Mouse (Mus musculus) midbrain, embryonic 14.5 days (tissue): ENCODE data around the gene Lnpk. TPM values are rescaled to one million over a fixed set of nuclear protein-coding genes. Genes with fewer than 3 reads are reported as not detected.
A peak's percentile ranks its signal among the peaks of the same experiment; 100 is the strongest.

Experiments used
- ATAC-seq: fragments of 200-750 bp; cut with Nextera tagmentation; 2 replicates; pipeline ENCODE4 v1.8.0; 2017; ENCODE audit warnings: moderate number of reproducible peaks, moderate library complexity; ENCODE audit not compliant: low FRiP score, low TSS enrichment
- DNase-seq: peaks from one replicate; pipeline ENCODE4 v3.0.0-alpha.2; 2015
- H3K27ac ChIP-seq: fragments of 300-500 bp; sonication (generic); replicated peaks from 2 replicates; pipeline ENCODE4 v1.5.1; 2014; ENCODE audit warnings: mild to moderate bottlenecking, low read depth, low read length, moderate library complexity
- H3K27me3 ChIP-seq: fragments of 300-500 bp; sonication (generic); 2 replicates; pipeline ENCODE4 v1.6.1; 2014; ENCODE audit warnings: low read length, control low read depth, mixed read lengths; ENCODE audit not compliant: control insufficient read depth, insufficient read depth
- H3K36me3 ChIP-seq: fragments of 300-500 bp; sonication (generic); 2 replicates; pipeline ENCODE4 v1.6.1; 2014; ENCODE audit warnings: low read length, control low read depth; ENCODE audit not compliant: control insufficient read depth, insufficient read depth
- H3K4me1 ChIP-seq: fragments of 300-500 bp; sonication (generic); 2 replicates; pipeline ENCODE4 v1.6.1; 2014; ENCODE audit warnings: mild to moderate bottlenecking, antibody characterized with exemption, low read length, control low read depth; ENCODE audit not compliant: control insufficient read depth, insufficient read depth
- H3K4me2 ChIP-seq: fragments of 300-500 bp; sonication (generic); 2 replicates; pipeline ENCODE4 v1.6.1; 2014; ENCODE audit warnings: mild to moderate bottlenecking, low read length, moderate library complexity
- H3K4me3 ChIP-seq: fragments of 300-500 bp; sonication (generic); replicated peaks from 2 replicates; pipeline ENCODE4 v1.5.1; 2014; ENCODE audit warnings: low read depth, low read length
- H3K9ac ChIP-seq: fragments of 300-500 bp; sonication (generic); replicated peaks from 2 replicates; pipeline ENCODE4 v1.6.1; 2014; ENCODE audit warnings: mild to moderate bottlenecking, low read length, moderate library complexity
- H3K9me3 ChIP-seq: fragments of 300-500 bp; sonication (generic); 2 replicates; pipeline ENCODE4 v1.6.1; 2016; ENCODE audit warnings: low read length, control low read depth, mixed read lengths; ENCODE audit not compliant: control insufficient read depth
- WGBS: fragments of 180-500 bp; shearing (Covaris S2); extraction: QIAGEN DNeasy Blood & Tissue Kit; methylation state at CpG from one replicate; pipeline ENCODE4 v1.1.7; 2014; 5-methylcytosine and 5-hydroxymethylcytosine counted together
- polyA plus RNA-seq: library from polyadenylated mRNA; unstranded; fragments of >200 nt; fragmentation: Nextera tagmentation; extraction: Ambion mirVana; gene quantifications from 2 replicates; pipeline ENCODE4 v1.2.1, GENCODE M21; 2014

The Lnpk gene
- polyA plus RNA-seq, 1 experiment from 2014 or later = 58.2 TPM

DNA sequence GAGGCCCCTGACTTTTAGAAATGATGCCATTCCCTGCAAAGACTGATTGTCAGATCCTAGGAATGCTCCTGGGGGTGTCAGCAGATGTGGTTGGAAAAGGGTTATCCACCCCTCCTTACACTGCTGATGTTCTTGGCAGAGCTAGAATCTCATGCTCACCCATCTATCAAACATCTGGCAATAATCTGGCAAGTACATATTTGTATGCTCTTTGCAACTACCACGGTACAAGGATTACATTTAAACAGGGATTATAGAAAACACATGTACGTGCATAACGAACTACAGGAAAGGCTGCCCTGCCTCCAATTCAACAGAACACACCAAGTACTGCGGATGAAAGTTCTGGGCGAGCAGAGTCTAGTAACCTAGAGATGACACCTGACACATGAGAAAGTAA, 70.9 kb downstream of the Lnpk start:
- H3K27me3 ChIP-seq = no peaks in the 10 kb centered on the region
- H3K27ac ChIP-seq = no peak overlapping the region
- no peak for DNase-seq
- no peaks in the 10 kb centered on the region for H3K4me1 ChIP-seq
- H3K9me3 ChIP-seq = no peaks in the 10 kb centered on the region
- ATAC-seq = no peak
- H3K36me3 ChIP-seq = no peaks in the 10 kb centered on the region
- no peak overlapping the region for H3K9ac ChIP-seq
- no peak overlapping the region for H3K4me2 ChIP-seq
- no peak overlapping the region for H3K4me3 ChIP-seq
- 88% methylated on average over 5 of the region's 5 CpGs for WGBS

DNA sequence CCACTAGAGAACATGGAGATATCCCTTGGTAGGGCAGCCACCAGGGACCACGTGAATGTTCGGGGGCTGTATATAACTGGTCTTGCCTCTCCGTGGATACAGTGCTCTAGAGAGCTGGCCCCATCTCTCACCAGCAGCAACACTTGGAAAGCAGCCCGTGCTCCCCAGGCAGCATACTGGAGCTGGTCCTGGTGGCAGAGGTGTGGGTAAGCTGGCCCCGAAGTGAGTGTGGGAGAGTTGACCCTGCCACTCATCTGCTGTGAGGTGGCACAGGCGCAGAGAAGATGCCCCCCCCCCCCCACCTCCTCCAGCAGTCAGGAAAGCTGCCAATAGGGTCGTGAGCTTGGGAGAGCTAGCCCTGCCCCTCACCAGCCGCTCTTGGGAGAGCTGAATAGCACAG, 72.8 kb downstream of the Lnpk start:
- H3K4me3 ChIP-seq = no peak overlapping the region
- no peak overlapping the region for H3K9ac ChIP-seq
- no peak for DNase-seq
- H3K4me1 ChIP-seq = no peaks in the 10 kb centered on the region
- no peaks in the 10 kb centered on the region for H3K9me3 ChIP-seq
- no peak overlapping the region for H3K27ac ChIP-seq
- no peaks in the 10 kb centered on the region for H3K36me3 ChIP-seq
- WGBS = 39% methylated on average over 8 of the region's 8 CpGs
- ATAC-seq = no peak
- no peaks in the 10 kb centered on the region for H3K27me3 ChIP-seq
- no peak overlapping the region for H3K4me2 ChIP-seq

DNA sequence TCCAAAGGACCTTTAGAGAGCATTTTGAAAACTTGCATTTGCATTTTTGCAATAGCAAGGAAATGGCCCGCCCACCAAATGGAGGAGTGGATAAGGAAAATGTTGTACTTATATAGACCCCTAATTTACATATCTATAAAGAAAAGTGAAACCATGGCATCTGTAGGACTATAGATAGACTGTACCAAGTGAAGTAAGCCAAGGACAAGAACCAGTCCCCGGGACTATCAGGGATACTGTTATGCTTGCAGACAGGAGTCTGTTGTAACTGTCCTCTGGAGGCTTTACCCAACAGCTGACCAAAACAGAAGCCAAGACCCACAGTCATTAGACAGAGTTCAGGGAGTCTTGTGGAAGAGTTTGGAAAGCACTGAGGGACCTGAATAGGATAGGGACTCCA, 78.9 kb downstream of the Lnpk start:
- H3K9ac ChIP-seq = no peak overlapping the region
- no peaks in the 10 kb centered on the region for H3K9me3 ChIP-seq
- ATAC-seq (no peak), DNase-seq (no peak)
- H3K27me3 ChIP-seq = no peaks in the 10 kb centered on the region
- H3K4me3 ChIP-seq = no peak overlapping the region
- no peak overlapping the region for H3K4me2 ChIP-seq
- 91% methylated on average over 2 of the region's 2 CpGs for WGBS
- H3K4me1 ChIP-seq = no peaks in the 10 kb centered on the region
- H3K36me3 ChIP-seq = no peaks in the 10 kb centered on the region
- H3K27ac ChIP-seq = no peak overlapping the region

DNA sequence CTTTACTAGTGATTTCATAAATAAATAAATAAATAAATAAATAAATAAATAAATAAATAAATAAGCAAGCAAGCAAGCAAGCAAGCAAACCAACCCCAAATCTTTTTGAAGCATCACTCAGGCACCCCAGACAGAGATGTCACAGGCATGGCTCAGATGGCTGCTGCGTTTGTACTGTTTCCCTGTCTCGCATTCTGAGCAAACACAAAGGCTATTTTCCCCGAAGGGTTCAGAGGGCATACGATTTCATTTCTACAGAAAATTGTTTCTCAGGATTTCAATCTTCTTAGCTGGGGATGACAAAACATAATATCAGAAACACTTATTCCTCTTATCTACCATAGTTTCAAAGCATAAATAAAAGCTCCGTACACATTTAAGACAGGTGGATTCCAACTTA, 81.4 kb downstream of the Lnpk start:
- WGBS = 21% methylated on average over 5 of the region's 5 CpGs
- Histone ChIP-seq H3K36me3 (no peaks in the 10 kb centered on the region), H3K9me3 (no peaks in the 10 kb centered on the region), H3K4me1 (no peaks in the 10 kb centered on the region), H3K9ac (no peak overlapping the region), H3K27me3 (no peaks in the 10 kb centered on the region), H3K4me3 (no peak overlapping the region), H3K27ac (no peak overlapping the region), H3K4me2 (no peak overlapping the region)
- DNase-seq = peak; percentile 55
- ATAC-seq = no peak

DNA sequence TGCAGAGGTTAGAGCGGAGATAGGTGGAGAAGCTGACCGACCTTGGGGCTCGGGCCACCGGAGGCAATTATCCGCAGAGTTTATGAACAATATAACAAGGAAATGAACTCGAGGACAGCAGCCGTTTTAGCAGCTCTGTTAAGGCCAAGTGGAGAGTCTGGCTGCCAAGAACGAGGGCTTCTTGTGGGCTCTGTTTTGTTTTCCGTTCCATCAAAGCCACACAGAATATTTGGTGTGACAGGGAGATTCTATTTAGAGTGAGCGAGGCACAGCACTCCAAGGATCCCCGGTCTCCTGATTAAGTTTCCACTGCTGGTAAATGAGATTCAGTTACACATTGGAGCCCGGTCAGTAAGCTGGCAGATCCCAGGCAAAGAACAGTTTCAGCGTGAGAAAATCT, 87.8 kb downstream of the Lnpk start:
- Histone ChIP-seq H3K9ac (no peak overlapping the region), H3K4me3 (no peak overlapping the region), H3K4me2 (no peak overlapping the region), H3K4me1 (0 out of 2 replicates have a peak, but pooled peaks cover 3% of the 10 kb centered on the region), H3K27ac (no peak overlapping the region), H3K36me3 (no peaks in the 10 kb centered on the region), H3K9me3 (no peaks in the 10 kb centered on the region), H3K27me3 (no peaks in the 10 kb centered on the region)
- DNase-seq (no peak), ATAC-seq (no peak)
- WGBS = 65% methylated on average over 13 of the region's 13 CpGs

DNA sequence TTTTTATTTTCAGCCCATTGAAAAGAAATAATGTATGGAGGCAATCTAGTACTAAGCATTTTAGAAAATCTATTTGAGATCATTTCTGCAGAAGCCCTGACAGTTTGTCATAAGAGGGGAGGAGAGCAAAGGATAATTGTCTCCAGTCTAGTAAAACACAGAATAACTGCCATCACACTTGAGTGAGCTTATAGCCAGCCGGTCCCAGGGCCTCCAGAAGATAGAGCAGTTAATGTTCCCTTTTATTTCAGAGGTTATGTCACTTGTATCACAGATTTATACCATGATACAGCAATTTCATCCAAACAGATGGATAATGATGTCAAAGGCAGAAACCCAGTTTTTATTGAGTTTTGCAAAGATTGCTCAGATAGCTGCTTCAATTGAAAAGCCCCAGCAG, 89.0 kb downstream of the Lnpk start:
- H3K36me3 ChIP-seq = no peaks in the 10 kb centered on the region
- H3K27ac ChIP-seq = no peak overlapping the region
- no peak overlapping the region for H3K4me2 ChIP-seq
- no peaks in the 10 kb centered on the region for H3K9me3 ChIP-seq
- 73% methylated on average over 1 of the region's 1 CpGs for WGBS
- H3K4me3 ChIP-seq = no peak overlapping the region
- no peaks in the 10 kb centered on the region for H3K27me3 ChIP-seq
- DNase-seq (no peak), ATAC-seq (no peak)
- 0 out of 2 replicates have a peak, but pooled peaks cover 3% of the 10 kb centered on the region for H3K4me1 ChIP-seq
- H3K9ac ChIP-seq = no peak overlapping the region

DNA sequence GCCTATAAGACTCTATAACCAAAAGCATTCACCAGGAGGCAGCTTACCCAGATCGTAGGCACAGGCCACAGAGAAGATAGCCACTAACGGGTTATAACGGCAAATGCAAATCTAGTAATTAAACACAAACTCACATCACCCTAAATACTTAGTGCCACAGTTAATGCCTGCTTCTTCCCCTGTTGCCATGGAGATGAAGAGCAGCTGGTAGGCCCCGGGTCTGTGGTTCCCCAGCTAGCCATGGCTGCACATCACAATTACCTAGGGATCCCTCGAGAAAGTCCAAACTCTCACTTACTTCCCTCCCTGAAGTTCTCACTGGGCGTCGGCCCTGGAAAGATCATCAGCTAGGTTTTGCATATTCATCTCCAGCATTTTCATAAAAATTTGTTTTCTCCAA, 90.8 kb downstream of the Lnpk start:
- DNase-seq (peak; percentile 41), ATAC-seq (no peak)
- no peak overlapping the region for H3K4me2 ChIP-seq
- 0 out of 2 replicates have a peak, but pooled peaks cover 3% of the 10 kb centered on the region for H3K4me1 ChIP-seq
- H3K9ac ChIP-seq = no peak overlapping the region
- no peaks in the 10 kb centered on the region for H3K36me3 ChIP-seq
- no peak overlapping the region for H3K27ac ChIP-seq
- no peaks in the 10 kb centered on the region for H3K27me3 ChIP-seq
- H3K4me3 ChIP-seq = no peak overlapping the region
- 30% methylated on average over 7 of the region's 7 CpGs for whole genome bisulfite sequencing
- no peaks in the 10 kb centered on the region for H3K9me3 ChIP-seq

DNA sequence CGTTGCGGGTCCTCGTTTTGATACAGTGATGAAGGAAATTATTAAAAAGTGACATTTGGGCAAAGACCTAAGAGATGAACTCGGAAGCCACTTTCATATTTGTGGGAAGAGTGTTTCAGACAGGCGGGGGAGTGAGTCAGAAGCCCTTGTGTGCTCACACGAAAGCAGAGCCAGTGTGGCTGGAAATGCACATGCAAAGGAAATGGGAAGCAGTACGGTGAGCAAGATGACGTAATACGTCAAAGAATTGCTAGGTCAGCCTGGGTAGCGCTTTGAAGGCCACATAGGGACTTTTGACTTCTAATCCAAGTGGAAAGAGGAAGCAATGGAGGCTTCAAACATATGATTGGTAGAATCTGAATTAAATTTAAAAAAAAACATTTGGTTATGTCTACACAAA, 96.6 kb downstream of the Lnpk start:
- WGBS = 94% methylated on average over 10 of the region's 10 CpGs
- no peaks in the 10 kb centered on the region for H3K9me3 ChIP-seq
- no peaks in the 10 kb centered on the region for H3K4me1 ChIP-seq
- no peak overlapping the region for H3K27ac ChIP-seq
- no peak for DNase-seq
- H3K36me3 ChIP-seq = no peaks in the 10 kb centered on the region
- H3K4me3 ChIP-seq = no peak overlapping the region
- H3K9ac ChIP-seq = no peak overlapping the region
- H3K4me2 ChIP-seq = no peak overlapping the region
- H3K27me3 ChIP-seq = no peaks in the 10 kb centered on the region
- no peak for ATAC-seq

DNA sequence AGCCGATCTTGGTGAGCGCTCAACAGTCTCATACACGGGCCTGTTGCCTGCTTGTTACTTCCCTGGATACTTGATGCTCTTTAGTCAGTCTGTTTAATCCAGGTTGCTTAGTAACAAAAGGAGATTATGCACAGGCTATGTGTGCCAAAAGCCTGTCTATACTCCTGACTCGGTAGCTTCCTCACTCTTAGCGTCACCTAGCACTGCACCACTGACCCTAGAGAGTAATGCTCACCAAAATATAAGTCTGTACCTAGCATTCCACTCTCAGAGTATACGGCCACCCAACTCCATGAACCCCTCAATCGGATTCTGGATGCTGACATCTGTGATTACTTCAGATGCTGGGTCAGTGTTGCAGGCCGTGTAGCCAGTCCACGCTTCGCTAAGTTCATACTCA, 97.1 kb downstream of the Lnpk start:
- no peak for ATAC-seq

More for the DNA sequence above, 97.1 kb downstream of the Lnpk start:
- WGBS = 69% methylated on average over 10 of the region's 10 CpGs
- no peaks in the 10 kb centered on the region for H3K4me1 ChIP-seq
- H3K4me3 ChIP-seq = no peak overlapping the region
- peak; percentile 24 for DNase-seq
- H3K9me3 ChIP-seq = no peaks in the 10 kb centered on the region
- no peak overlapping the region for H3K4me2 ChIP-seq
- no peaks in the 10 kb centered on the region for H3K27me3 ChIP-seq
- H3K36me3 ChIP-seq = no peaks in the 10 kb centered on the region
- H3K9ac ChIP-seq = no peak overlapping the region
- no peak overlapping the region for H3K27ac ChIP-seq
